Mouse (Mus musculus) frontal cortex, postnatal 25 days (tissue): ENCODE measurements around the gene Gm49388.
A peak's percentile ranks its signal among the peaks of the same experiment; 100 is the strongest.
"Not testable (repeated sequence)": the region's sequence is repeated elsewhere in the genome, so short reads cannot be mapped to it uniquely, and the experiment has no call there.

Source experiments
- DNase-seq, 2 experiments: peaks; one replicate each; pipeline ENCODE4 v3.0.0; 2022; ENCODE audit warnings: low spot score in 2 of 2

Gm49388 gene

DNA sequence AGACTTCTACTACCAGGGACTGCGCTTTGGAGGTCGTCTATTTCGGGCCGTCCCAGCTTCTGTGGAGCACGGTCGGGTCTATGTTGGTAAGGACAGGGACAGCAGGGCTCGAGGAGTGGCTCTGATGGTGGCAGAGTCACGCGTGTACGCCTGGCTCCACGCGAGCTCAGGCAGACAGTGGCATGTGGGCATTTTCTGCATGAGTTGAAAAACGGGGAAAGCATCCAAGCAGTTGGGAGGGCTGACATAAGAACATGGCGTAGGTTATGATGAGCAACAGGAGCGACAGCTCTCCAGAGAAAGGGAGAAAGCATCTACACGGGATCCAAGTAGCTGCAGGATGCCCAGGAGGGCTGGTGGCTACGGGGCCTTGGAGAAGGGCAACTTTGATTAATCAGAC, 16.9 kb downstream of the Gm49388 start:
- no peak for DNase-seq

DNA sequence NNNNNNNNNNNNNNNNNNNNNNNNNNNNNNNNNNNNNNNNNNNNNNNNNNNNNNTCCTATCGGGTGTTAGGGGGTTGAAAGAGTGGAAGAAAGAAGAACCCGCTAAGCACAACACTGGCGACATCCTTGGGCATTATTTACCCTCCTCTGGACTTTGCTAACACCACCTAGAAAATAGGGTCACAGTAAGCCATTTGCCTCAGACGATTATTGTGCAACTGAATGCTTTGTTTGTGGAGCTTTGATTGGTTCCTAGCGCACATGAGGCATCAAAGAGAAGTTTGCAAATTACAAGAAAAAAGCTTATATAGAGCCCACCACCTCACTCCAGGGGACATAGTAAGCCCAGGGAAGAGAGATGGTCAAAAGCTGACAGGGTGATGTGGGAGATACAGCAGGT, 23.4 kb downstream of the Gm49388 start:
- DNase-seq = no peak

- no peak for DNase-seq
These were observed 24.4 kb downstream of the Gm49388 start for GRCm38 (mm10) chr7:127809846-127810245.

GRCm38 (mm10) chr7:127810650-127811049, 25.2 kb downstream of the Gm49388 start:
- no peak for DNase-seq

DNA sequence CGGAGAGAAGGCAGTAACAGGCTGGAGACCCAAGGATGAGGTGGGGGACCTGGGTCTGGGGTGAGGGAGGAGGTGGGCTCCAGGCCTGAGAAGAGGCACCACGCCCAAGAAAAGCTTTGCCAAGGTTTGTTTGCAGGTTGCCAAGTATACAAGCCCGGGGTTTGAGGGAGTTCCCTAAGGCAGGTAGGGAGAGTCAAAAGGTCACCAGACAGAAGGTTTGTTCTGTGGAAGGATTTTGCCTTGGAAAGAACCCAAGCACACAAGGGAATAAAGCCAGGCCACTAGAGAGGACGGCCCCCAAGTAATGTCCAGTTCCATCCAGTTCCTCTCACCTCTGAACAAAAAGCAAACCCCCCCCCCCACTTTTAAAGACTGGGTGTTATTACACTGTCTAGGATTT, 25.8 kb downstream of the Gm49388 start:
- no peak for DNase-seq

DNA sequence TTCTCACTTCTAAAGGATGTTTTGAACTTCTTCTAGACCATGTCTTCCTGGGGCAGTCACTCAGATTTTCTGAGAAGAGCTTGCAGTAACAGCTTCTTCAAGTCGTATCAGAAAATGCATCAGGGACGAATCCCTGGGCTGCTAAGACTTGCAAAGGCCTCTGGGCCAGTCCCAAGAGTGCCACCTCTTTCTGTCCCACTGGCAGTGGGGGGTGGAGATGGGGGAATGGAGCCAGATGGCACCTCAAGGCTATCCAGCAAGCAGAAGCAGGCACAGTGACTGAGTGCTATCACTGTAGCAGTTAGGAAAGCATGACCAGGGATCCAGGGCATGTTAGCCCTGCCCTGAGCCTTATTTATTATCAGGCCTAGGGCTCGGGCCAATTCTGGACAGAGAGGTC, 26.9 kb downstream of the Gm49388 start:
- no peak for DNase-seq

DNA sequence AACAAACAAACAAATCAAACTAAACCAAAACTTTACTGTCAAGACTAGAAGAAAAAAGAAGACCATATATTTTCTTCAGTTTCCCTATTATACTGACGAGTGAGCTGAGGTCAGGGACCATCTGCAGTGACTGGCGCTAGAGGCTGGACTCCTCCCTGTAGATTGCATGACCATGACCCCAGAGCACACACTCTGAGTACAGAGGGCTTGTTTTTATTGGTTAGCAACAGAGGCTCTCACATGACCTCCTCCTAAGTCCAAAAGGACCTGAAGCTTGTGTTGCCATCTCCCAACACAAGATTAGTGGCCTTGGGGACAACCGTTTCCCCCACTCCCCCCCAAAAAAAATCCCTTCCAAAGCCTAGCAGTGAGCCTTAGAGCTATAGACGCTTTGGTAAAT, 28.4 kb downstream of the Gm49388 start:
- no peak for DNase-seq

GRCm38 (mm10) chr7:127814241-127814921, 29.0 kb downstream of the Gm49388 start:
- peak in 1 of 2 experiments; percentile 66 for DNase-seq

GRCm38 (mm10) chr7:127815116-127815665, 29.8 kb downstream of the Gm49388 start:
- DNase-seq = no peak

DNA sequence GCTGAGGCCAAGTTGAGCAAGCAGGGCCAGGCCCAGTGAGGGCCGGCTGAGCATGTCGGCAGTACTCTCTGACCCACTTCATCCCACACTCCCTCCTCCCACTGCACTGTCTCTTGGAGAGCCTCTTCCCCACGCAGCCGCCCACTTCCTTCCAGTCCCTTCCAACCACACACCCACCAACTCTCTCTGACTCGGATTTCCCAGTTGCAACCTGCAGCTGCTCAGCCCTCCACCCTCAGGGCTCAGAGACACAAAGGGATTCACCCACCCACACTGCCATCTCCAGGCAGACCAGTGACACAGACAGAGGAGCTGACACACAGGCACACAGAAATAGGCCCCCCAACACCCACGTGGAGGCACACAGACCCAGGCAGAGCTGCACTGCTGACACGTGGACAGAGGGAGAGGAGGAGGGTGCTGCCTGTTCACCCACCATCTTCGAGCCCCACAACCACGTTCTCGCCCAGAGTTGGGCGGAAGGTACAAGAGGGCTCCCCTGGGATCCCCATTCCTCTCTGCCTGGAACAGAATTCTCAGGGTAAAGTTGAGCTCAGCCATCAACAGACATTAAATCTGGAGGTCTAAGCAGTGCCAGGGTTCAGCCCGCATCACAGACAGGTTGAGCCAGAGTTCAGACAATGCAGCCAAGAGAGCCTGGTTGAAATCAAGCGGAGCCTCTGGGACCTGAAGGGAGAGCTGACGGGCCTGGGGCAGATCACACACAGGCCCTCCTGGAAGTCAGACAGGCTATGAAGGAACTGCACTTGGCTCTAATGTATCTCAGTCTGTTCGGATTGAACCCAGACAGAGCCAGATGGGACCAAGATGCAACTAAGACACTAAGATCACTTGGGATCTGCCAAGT, 30.8 kb downstream of the Gm49388 start:
- DNase-seq = peak in 1 of 2 experiments; percentile 57

- DNase-seq = no peak
These were observed 31.6 kb downstream of the Gm49388 start for GRCm38 (mm10) chr7:127817053-127817452.

DNA sequence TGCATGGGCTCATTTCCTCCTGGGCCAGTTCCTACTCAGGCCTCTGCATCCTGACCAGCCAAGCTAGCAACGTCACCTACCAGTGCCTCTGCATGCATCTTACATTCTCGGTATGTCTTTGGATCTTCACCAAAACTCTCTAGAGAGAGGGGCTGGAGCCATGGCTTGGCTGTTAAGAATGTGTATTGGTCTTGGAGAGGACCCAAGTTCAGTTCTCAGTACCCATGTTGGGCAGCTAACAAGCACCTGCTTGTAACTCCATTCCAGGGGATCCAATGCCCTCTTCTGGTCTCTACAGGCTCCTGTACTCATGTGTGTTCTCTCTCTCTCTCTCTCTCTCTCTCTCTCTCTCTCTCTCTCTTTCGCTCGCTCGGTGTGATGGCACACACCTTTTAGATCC, 32.4 kb downstream of the Gm49388 start:
- no peak for DNase-seq

- no peak for DNase-seq
These were observed 35.6 kb downstream of the Gm49388 start for GRCm38 (mm10) chr7:127820836-127821509.

DNA sequence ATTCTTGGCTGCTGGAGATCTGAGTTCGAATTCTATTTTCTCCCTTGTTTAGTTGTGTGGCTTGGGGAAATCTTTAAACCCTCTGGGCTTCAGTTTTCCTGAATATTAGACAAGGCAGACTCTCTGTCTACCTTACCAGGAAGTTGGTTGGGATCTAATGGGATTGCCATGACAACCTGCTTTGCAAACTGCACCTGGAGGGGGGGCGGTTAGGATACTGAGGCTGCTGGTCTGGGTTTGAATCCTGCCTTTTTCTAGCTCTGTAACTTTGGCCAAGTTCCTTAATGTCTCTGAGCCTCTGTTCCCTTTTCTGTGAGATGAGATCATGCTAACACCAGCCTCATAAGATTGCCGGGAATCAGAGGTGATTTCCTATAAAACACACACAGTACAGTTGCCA, 37.1 kb downstream of the Gm49388 start:
- DNase-seq = no peak

DNA sequence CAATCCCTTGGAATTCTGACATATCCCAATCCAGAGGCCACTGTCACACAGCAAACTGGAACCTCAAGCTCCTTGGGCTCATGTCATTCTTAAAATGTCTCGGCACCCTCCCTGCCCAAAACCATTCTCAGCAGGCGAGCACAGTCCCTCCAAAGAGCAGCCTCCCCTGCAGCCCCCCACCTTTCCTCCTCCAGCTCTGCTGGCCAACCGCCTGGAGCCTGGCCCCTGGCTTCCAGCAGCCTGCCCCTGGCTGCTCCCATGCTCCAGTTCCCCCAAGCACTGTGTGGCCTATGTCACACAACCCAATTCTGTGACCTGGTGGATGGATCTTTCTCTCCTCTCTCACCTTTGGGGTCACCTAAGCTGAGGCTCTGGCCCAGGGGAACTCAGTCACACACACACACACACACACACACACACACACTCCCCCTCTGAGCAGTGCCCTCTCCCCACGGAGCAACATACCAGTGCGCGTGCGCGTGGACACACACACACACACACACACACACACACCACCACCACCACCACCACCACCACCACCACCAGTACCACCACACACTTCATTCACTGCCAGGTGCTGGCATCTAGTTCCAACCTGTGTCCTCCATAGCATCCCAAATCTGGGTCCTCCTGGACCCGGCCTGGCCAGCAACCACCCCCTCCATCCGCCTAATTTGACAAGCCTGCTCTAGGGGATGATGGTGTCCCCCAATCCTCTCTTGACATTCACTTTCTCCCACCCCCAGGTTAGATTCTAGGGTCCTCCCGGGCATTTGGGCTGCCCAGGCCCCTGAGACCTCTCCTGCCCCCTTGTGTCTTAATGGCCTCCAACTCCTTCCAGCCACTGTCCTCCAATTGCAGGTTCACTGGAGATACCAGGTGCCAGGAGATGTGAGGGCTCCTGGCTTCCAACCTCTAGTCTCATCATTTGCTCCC, 38.1 kb downstream of the Gm49388 start:
- no peak for DNase-seq

GRCm38 (mm10) chr7:127824176-127824871, 38.9 kb downstream of the Gm49388 start, which contains the start of the genes Stx4a and Stx1b:
Stx4a (plus strand) TSS chr7:127824294.
Stx1b (minus strand) TSS chr7:127824549.
- DNase-seq = peak in 1 of 2 experiments; percentile 36

DNA sequence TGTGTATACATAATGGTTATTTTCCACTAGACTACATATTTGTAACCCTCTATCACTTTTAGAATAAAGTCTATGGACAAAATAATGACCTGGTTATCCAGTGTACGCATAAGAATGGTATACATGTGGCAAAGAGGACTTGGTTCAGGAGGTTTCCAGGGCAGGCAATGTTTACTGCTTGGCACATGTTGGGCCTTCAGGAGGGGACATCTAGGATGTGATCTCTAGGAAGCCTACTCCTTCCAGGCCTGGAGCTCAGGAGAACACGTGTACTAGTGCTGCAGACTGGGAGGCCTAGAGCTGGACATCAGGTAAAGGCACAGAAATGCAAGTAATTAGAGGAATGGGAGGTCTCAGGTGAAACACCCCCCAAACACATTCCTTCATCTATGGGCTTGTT, 50.1 kb downstream of the Gm49388 start:
- DNase-seq = no peak

DNA sequence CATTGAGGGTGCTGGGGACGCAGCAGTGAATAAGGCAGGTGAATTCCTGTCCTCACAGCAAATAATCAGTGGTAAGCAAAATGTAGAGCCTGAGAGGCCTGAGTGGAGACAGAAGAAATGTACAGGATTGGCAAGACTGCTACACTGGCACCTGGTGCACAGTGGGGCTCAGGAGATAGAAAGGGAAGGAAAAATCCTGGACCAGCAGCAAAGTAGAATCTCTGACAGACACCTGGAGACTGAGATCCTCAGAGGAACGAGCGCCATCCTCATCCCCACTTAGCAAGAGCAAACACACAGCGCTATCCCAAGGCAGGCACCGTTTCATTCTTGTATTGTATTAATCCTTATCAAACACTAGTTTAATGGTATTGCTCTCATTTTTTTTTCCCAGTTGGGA, 52.1 kb downstream of the Gm49388 start:
- no peak for DNase-seq

GRCm38 (mm10) chr7:127837878-127838277, 52.5 kb downstream of the Gm49388 start:
- not testable (repeated sequence) for DNase-seq

DNA sequence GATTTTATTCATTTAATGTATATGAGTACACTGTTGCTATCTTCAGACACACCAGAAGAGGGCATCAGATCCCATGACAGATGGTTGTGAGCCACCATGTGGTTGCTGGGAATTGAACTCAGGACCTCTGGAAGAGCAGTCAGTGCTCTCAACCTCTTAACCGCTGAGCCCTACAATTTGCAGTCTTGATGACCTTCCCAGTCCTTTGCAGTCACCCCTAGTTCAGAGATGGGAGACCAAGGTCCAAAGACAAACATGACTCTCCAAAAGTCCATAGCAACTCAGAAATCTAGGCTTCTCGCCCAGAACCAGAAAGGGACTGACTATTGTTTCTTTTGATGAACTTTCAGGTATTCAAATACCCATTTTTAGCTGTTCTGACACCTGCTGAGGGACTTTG, 54.6 kb downstream of the Gm49388 start:
- DNase-seq = not testable (repeated sequence)
